Mouse (Mus musculus): Measurements from ENCODE around the gene Rnf144b. TPM values are rescaled to one million over a fixed set of nuclear protein-coding genes. Genes with fewer than 3 reads are reported as not detected.

The Rnf144b gene
- polyA plus RNA-seq, 1 experiment from 2014 or later = 1.5 TPM

- no peak overlapping the region; the same call in 1 of the 2 replicates for H3K27ac ChIP-seq (ENCODE audit: low read length)
Observed at GRCm38 (mm10) chr13:47194695-47195094, 72.2 kb downstream of the Rnf144b start.

GRCm38 (mm10) chr13:47195491-47195890 is 73.0 kb downstream of the Rnf144b start:
- Histone ChIP-seq H3K27me3 (ENCODE audit: control insufficient read depth, insufficient read depth, low read depth, low read length) (peaks cover 12% of the 10 kb centered on the region), H3K27ac (ENCODE audit: low read length) (no peak overlapping the region), H3K9ac (ENCODE audit: low read length) (no peak overlapping the region), H3K4me1 (replicated peaks; ENCODE audit: control insufficient read depth, insufficient read depth, low read length) (peaks cover 10% of the 10 kb centered on the region), H3K4me3 (ENCODE audit: low read length) (peak overlapping the region; percentile 51; the same call in 1 of the 2 replicates), H3K9me3 (ENCODE audit: control insufficient read depth, low read length) (no peaks in the 10 kb centered on the region), H3K36me3 (ENCODE audit: control insufficient read depth, insufficient read depth, low read length) (no peaks in the 10 kb centered on the region), H3K4me2 (ENCODE audit: low read depth, low read length) (peak overlapping the region; percentile 67)
- no peak for ATAC-seq (ENCODE audit: low read depth)
- 9% methylated on average over 4 of the region's 4 CpGs for WGBS

More at GRCm38 (mm10) chr13:47194695-47195094, 72.2 kb downstream of the Rnf144b start:
- Histone ChIP-seq H3K9ac (ENCODE audit: low read length) (peak overlapping the region; percentile 41), H3K9me3 (ENCODE audit: control insufficient read depth, low read length) (no peaks in the 10 kb centered on the region), H3K27me3 (ENCODE audit: control insufficient read depth, insufficient read depth, low read depth, low read length) (peaks cover 12% of the 10 kb centered on the region), H3K4me3 (ENCODE audit: low read length) (peak overlapping the region; percentile 51), H3K36me3 (ENCODE audit: control insufficient read depth, insufficient read depth, low read length) (no peaks in the 10 kb centered on the region), H3K4me1 (replicated peaks; ENCODE audit: control insufficient read depth, insufficient read depth, low read length) (peaks cover 10% of the 10 kb centered on the region), H3K4me2 (ENCODE audit: low read depth, low read length) (peak overlapping the region; percentile 67)
- ATAC-seq (ENCODE audit: low read depth) = no peak
- WGBS = 11% methylated on average over 11 of the region's 11 CpGs

GRCm38 (mm10) chr13:47200011-47200670 is 77.7 kb downstream of the Rnf144b start:
- 48% methylated on average over 12 of the region's 12 CpGs for WGBS
- H3K4me2 ChIP-seq (ENCODE audit: low read depth, low read length) = no peak overlapping the region

GRCm38 (mm10) chr13:47201962-47202624 is 79.6 kb downstream of the Rnf144b start:
- H3K4me2 ChIP-seq (ENCODE audit: low read depth, low read length) = 0 out of 2 replicates have a peak overlapping the region, but pooled peaks have one; percentile 25
- H3K27ac ChIP-seq (ENCODE audit: low read length) = peak overlapping the region; percentile 57
- no peaks in the 10 kb centered on the region for H3K27me3 ChIP-seq (ENCODE audit: control insufficient read depth, insufficient read depth, low read depth, low read length)
- peaks cover 7% of the 10 kb centered on the region for H3K4me1 ChIP-seq (replicated peaks; ENCODE audit: control insufficient read depth, insufficient read depth, low read length)
- peak; percentile 34; the same call in 1 of the 2 replicates for ATAC-seq (ENCODE audit: low read depth)
- no peak overlapping the region for H3K4me3 ChIP-seq (ENCODE audit: low read length)
- H3K9ac ChIP-seq (ENCODE audit: low read length) = no peak overlapping the region
- H3K9me3 ChIP-seq (ENCODE audit: control insufficient read depth, low read length) = peaks cover 6% of the 10 kb centered on the region
- 16% methylated on average over 13 of the region's 13 CpGs for WGBS
- H3K36me3 ChIP-seq (ENCODE audit: control insufficient read depth, insufficient read depth, low read length) = no peaks in the 10 kb centered on the region

More at GRCm38 (mm10) chr13:47200011-47200670, 77.7 kb downstream of the Rnf144b start:
- peaks cover 4% of the 10 kb centered on the region for H3K27me3 ChIP-seq (ENCODE audit: control insufficient read depth, insufficient read depth, low read depth, low read length)
- H3K4me3 ChIP-seq (ENCODE audit: low read length) = no peak overlapping the region
- no peaks in the 10 kb centered on the region for H3K9me3 ChIP-seq (ENCODE audit: control insufficient read depth, low read length)
- H3K27ac ChIP-seq (ENCODE audit: low read length) = no peak overlapping the region
- no peaks in the 10 kb centered on the region for H3K36me3 ChIP-seq (ENCODE audit: control insufficient read depth, insufficient read depth, low read length)
- no peak for ATAC-seq (ENCODE audit: low read depth)
- H3K4me1 ChIP-seq (replicated peaks; ENCODE audit: control insufficient read depth, insufficient read depth, low read length) = peaks cover 7% of the 10 kb centered on the region
- H3K9ac ChIP-seq (ENCODE audit: low read length) = no peak overlapping the region

GRCm38 (mm10) chr13:47210496-47210895 is 88.0 kb downstream of the Rnf144b start:
- Histone ChIP-seq H3K36me3 (ENCODE audit: control insufficient read depth, insufficient read depth, low read length) (no peaks in the 10 kb centered on the region), H3K27ac (ENCODE audit: low read length) (no peak overlapping the region), H3K9me3 (ENCODE audit: control insufficient read depth, low read length) (peaks cover 6% of the 10 kb centered on the region), H3K27me3 (ENCODE audit: control insufficient read depth, insufficient read depth, low read depth, low read length) (no peaks in the 10 kb centered on the region), H3K4me3 (ENCODE audit: low read length) (no peak overlapping the region), H3K4me2 (ENCODE audit: low read depth, low read length) (no peak overlapping the region), H3K4me1 (replicated peaks; ENCODE audit: control insufficient read depth, insufficient read depth, low read length) (peaks cover 10% of the 10 kb centered on the region; the same call in 1 of the 2 replicates), H3K9ac (ENCODE audit: low read length) (no peak overlapping the region)
- no peak for ATAC-seq (ENCODE audit: low read depth)
- WGBS = 77% methylated on average over 4 of the region's 4 CpGs

- Histone ChIP-seq H3K27me3 (ENCODE audit: control insufficient read depth, insufficient read depth, low read depth, low read length) (no peaks in the 10 kb centered on the region), H3K4me2 (ENCODE audit: low read depth, low read length) (no peak overlapping the region), H3K9ac (ENCODE audit: low read length) (no peak overlapping the region), H3K27ac (ENCODE audit: low read length) (no peak overlapping the region), H3K9me3 (ENCODE audit: control insufficient read depth, low read length) (peaks cover 6% of the 10 kb centered on the region), H3K4me3 (ENCODE audit: low read length) (no peak overlapping the region), H3K36me3 (ENCODE audit: control insufficient read depth, insufficient read depth, low read length) (no peaks in the 10 kb centered on the region), H3K4me1 (replicated peaks; ENCODE audit: control insufficient read depth, insufficient read depth, low read length) (peaks cover 10% of the 10 kb centered on the region; the same call in 1 of the 2 replicates)
- no peak for ATAC-seq (ENCODE audit: low read depth)
- WGBS = 65% methylated on average over 6 of the region's 6 CpGs
Observed at GRCm38 (mm10) chr13:47210992-47211391, 88.5 kb downstream of the Rnf144b start.

GRCm38 (mm10) chr13:47211581-47211980 is 89.1 kb downstream of the Rnf144b start:
- Histone ChIP-seq H3K4me3 (ENCODE audit: low read length) (no peak overlapping the region), H3K9ac (ENCODE audit: low read length) (no peak overlapping the region), H3K9me3 (ENCODE audit: control insufficient read depth, low read length) (peaks cover 2% of the 10 kb centered on the region), H3K4me2 (ENCODE audit: low read depth, low read length) (no peak overlapping the region), H3K27me3 (ENCODE audit: control insufficient read depth, insufficient read depth, low read depth, low read length) (no peaks in the 10 kb centered on the region), H3K27ac (ENCODE audit: low read length) (no peak overlapping the region), H3K4me1 (replicated peaks; ENCODE audit: control insufficient read depth, insufficient read depth, low read length) (peaks cover 10% of the 10 kb centered on the region; the same call in 1 of the 2 replicates), H3K36me3 (ENCODE audit: control insufficient read depth, insufficient read depth, low read length) (no peaks in the 10 kb centered on the region)
- WGBS = 77% methylated on average over 7 of the region's 7 CpGs
- no peak for ATAC-seq (ENCODE audit: low read depth)

- no peak overlapping the region for H3K4me2 ChIP-seq (ENCODE audit: low read depth, low read length)
- WGBS = 73% methylated on average over 10 of the region's 10 CpGs
- no peaks in the 10 kb centered on the region for H3K36me3 ChIP-seq (ENCODE audit: control insufficient read depth, insufficient read depth, low read length)
- H3K9me3 ChIP-seq (ENCODE audit: control insufficient read depth, low read length) = no peaks in the 10 kb centered on the region
- H3K27me3 ChIP-seq (ENCODE audit: control insufficient read depth, insufficient read depth, low read depth, low read length) = no peaks in the 10 kb centered on the region
- H3K4me3 ChIP-seq (ENCODE audit: low read length) = no peak overlapping the region
- H3K9ac ChIP-seq (ENCODE audit: low read length) = no peak overlapping the region
- peaks cover 10% of the 10 kb centered on the region; the same call in 1 of the 2 replicates for H3K4me1 ChIP-seq (replicated peaks; ENCODE audit: control insufficient read depth, insufficient read depth, low read length)
- no peak for ATAC-seq (ENCODE audit: low read depth)
- no peak overlapping the region for H3K27ac ChIP-seq (ENCODE audit: low read length)
Observed at GRCm38 (mm10) chr13:47213817-47214216, 91.4 kb downstream of the Rnf144b start.

- Histone ChIP-seq H3K36me3 (ENCODE audit: control insufficient read depth, insufficient read depth, low read length) (no peaks in the 10 kb centered on the region), H3K27ac (ENCODE audit: low read length) (no peak overlapping the region), H3K4me3 (ENCODE audit: low read length) (no peak overlapping the region), H3K4me2 (ENCODE audit: low read depth, low read length) (no peak overlapping the region), H3K9me3 (ENCODE audit: control insufficient read depth, low read length) (no peaks in the 10 kb centered on the region), H3K27me3 (ENCODE audit: control insufficient read depth, insufficient read depth, low read depth, low read length) (no peaks in the 10 kb centered on the region), H3K9ac (ENCODE audit: low read length) (no peak overlapping the region), H3K4me1 (replicated peaks; ENCODE audit: control insufficient read depth, insufficient read depth, low read length) (peaks cover 10% of the 10 kb centered on the region; the same call in 1 of the 2 replicates)
- peak; percentile 71; the same call in 1 of the 2 replicates for ATAC-seq (ENCODE audit: low read depth)
- WGBS = 47% methylated on average over 5 of the region's 5 CpGs
Observed at GRCm38 (mm10) chr13:47214895-47215294, 92.4 kb downstream of the Rnf144b start.

Measured in lung, embryonic 16.5 days (tissue).